Mouse (Mus musculus): ENCODE measurements around the gene Ctnnal1. TPM values are rescaled to one million over a fixed set of nuclear protein-coding genes. Genes with fewer than 3 reads are reported as not detected.
A peak's percentile ranks its signal among the peaks of the same experiment; 100 is the strongest.

The Ctnnal1 gene
- polyA plus RNA-seq, 1 experiment from 2014 or later, result 33.2 TPM

MicroRNAs within 50 kb of the gene (microRNA counts, 519-probe panel; counts per million panel counts)
- microRNA mmu-miR-32, result 3,710 counts per million, percentile 77 among the panel's probes with 10 or more counts

Small RNAs within 50 kb of the gene (microRNA-seq; reads per million reads assigned to microRNA genes)
- gene Mir32, result 251 reads per million, percentile 60 among the genes with 10 or more reads in this experiment

Other genes starting within 250 kb of the Ctnnal1 start
- gene Gm26657, start 125.1 kb downstream of the Ctnnal1 start, polyA plus RNA-seq (2016; fragmentation: Nextera tagmentation; extraction: Ambion mirVana), result 0.11 TPM in 1 of 2 replicates, not detected in the other
- gene Actl7b, start 123.7 kb downstream of the Ctnnal1 start, polyA plus RNA-seq (2016; fragmentation: Nextera tagmentation; extraction: Ambion mirVana), result not detected in 2 replicates
- gene Actl7a, start 121.8 kb downstream of the Ctnnal1 start, polyA plus RNA-seq (2016; fragmentation: Nextera tagmentation; extraction: Ambion mirVana), result not detected in 2 replicates
- gene Elp1, start 62.9 kb downstream of the Ctnnal1 start, polyA plus RNA-seq (2016; fragmentation: Nextera tagmentation; extraction: Ambion mirVana), result 91.9 and 96.8 TPM in 2 replicates
- gene Fam206a, start 62.8 kb downstream of the Ctnnal1 start, polyA plus RNA-seq (2016; fragmentation: Nextera tagmentation; extraction: Ambion mirVana), result 28.0 and 28.5 TPM in 2 replicates
- 13.6 and 14.7 TPM in 2 replicates for gene Tmem245, start 82.2 kb upstream of the Ctnnal1 start, polyA plus RNA-seq (2016; fragmentation: Nextera tagmentation; extraction: Ambion mirVana)
- gene Frrs1l, start 125.2 kb upstream of the Ctnnal1 start, polyA plus RNA-seq (2016; fragmentation: Nextera tagmentation; extraction: Ambion mirVana), result 0.09 and 0.20 TPM in 2 replicates